Mouse (Mus musculus) CH12.LX (cell line): ENCODE results near the gene Smim27. TPM values are rescaled to one million over a fixed set of nuclear protein-coding genes. Genes with fewer than 3 reads are reported as not detected.

Experiments used
- DNase-seq: peaks from one replicate; pipeline ENCODE4 v3.0.0-alpha.2; 2013; ENCODE audit errors: extremely low read depth
- H3K27ac ChIP-seq: 2 replicates; pipeline ENCODE4 v1.5.1; 2012; ENCODE audit warnings: low read depth, mild to moderate bottlenecking, control low read depth, moderate library complexity; ENCODE audit not compliant: insufficient read depth
- H3K27me3 ChIP-seq: replicated peaks from 2 replicates; pipeline ENCODE3; 2012; ENCODE audit warnings: inconsistent platforms
- H3K36me3 ChIP-seq, 2 experiments: replicated peaks in 1 of 2; 2 replicates each; pipeline versions ENCODE3 to v1.6.1; 2012; ENCODE audit warnings: inconsistent platforms in 1 of 2, low read length in 1 of 2, mild to moderate bottlenecking in 1 of 2, mixed read lengths in 1 of 2, moderate library complexity in 1 of 2; ENCODE audit not compliant: control insufficient read depth in 1 of 2, insufficient read depth in 1 of 2
- H3K4me1 ChIP-seq, 2 experiments: 2 replicates each; pipeline ENCODE4 v1.6.1; 2012; ENCODE audit warnings: inconsistent platforms in 1 of 2, moderate library complexity in 1 of 2; ENCODE audit not compliant: insufficient read depth in 2 of 2, control insufficient read depth in 1 of 2
- H3K4me2 ChIP-seq: 2 replicates; pipeline ENCODE4 v1.6.1; 2012; ENCODE audit warnings: low read depth, mild to moderate bottlenecking, control low read depth; ENCODE audit not compliant: poor library complexity, insufficient read depth, severe bottlenecking
- H3K4me3 ChIP-seq, 3 experiments: fragments of 150-350 bp in 1 of 3; sonication (generic) in 1 of 3; replicated peaks in 1 of 3; 2 replicates each; pipeline versions ENCODE3 to v1.5.1; 2011 to 2012; ENCODE audit warnings: low read depth in 2 of 3, low read length in 2 of 3, mild to moderate bottlenecking in 2 of 3, moderate library complexity in 2 of 3, control low read depth in 1 of 3, improper control_type of control experiment in 1 of 3, inconsistent platforms in 1 of 3, mixed read lengths in 1 of 3; ENCODE audit not compliant: poor library complexity in 1 of 3
- H3K79me2 ChIP-seq: replicated peaks from 2 replicates; pipeline ENCODE4 v1.6.1; 2012; ENCODE audit warnings: mild to moderate bottlenecking, moderate library complexity; ENCODE audit not compliant: control insufficient read depth, poor library complexity, insufficient read depth, severe bottlenecking; ENCODE audit errors: extremely low read depth
- H3K9ac ChIP-seq: 2 replicates; pipeline ENCODE4 v1.6.1; 2012; ENCODE audit warnings: low read depth, mild to moderate bottlenecking, control low read depth, moderate library complexity; ENCODE audit not compliant: insufficient read depth
- H3K9me3 ChIP-seq: replicated peaks from 2 replicates; pipeline ENCODE3; 2012; ENCODE audit warnings: low read length, inconsistent platforms, mixed read lengths
- BHLHE40 ChIP-seq: IDR thresholded peaks from 2 replicates; pipeline ENCODE4 v1.6.1; 2011; ENCODE audit warnings: mild to moderate bottlenecking, low read depth, low read length, improper control_type of control experiment
- E2F4 ChIP-seq: IDR thresholded peaks from 2 replicates; pipeline ENCODE4 v1.6.1; 2011; ENCODE audit warnings: low read depth, low read length, improper control_type of control experiment; ENCODE audit not compliant: insufficient replicate concordance
- ELF1 ChIP-seq: IDR thresholded peaks from 2 replicates; pipeline ENCODE4 v1.6.1; 2014; ENCODE audit warnings: low read depth, mild to moderate bottlenecking, inconsistent platforms, low read length, improper control_type of control experiment
- ETS1 ChIP-seq: conservative IDR thresholded peaks from 2 replicates; pipeline ENCODE4 v1.6.1; 2012; ENCODE audit warnings: low read depth, mild to moderate bottlenecking, inconsistent platforms, low read length, improper control_type of control experiment, moderate library complexity
- HCFC1 ChIP-seq: IDR thresholded peaks from 2 replicates; pipeline ENCODE4 v1.6.1; 2012; ENCODE audit warnings: low read depth, mild to moderate bottlenecking, inconsistent platforms, low read length, improper control_type of control experiment
- IRF4 ChIP-seq: IDR thresholded peaks from 2 replicates; pipeline ENCODE4 v1.6.1; 2014; ENCODE audit warnings: low read depth, mild to moderate bottlenecking, inconsistent platforms, low read length, improper control_type of control experiment
- JUND ChIP-seq: conservative IDR thresholded peaks from 2 replicates; pipeline ENCODE4 v1.6.1; 2011; ENCODE audit warnings: low read depth, low read length, improper control_type of control experiment
- KAT2A ChIP-seq: IDR thresholded peaks from 2 replicates; pipeline ENCODE4 v1.6.1; 2012; ENCODE audit warnings: low read length, improper control_type of control experiment, inconsistent platforms; ENCODE audit not compliant: insufficient replicate concordance
- MEF2A ChIP-seq: IDR thresholded peaks from 2 replicates; pipeline ENCODE4 v1.6.1; 2014; ENCODE audit warnings: low read depth, mild to moderate bottlenecking, inconsistent platforms, low read length, improper control_type of control experiment, borderline replicate concordance
- NELFE ChIP-seq: IDR thresholded peaks from 2 replicates; pipeline ENCODE4 v1.6.1; 2011; ENCODE audit warnings: low read depth, low read length, improper control_type of control experiment
- NRF1 ChIP-seq: IDR thresholded peaks from 2 replicates; pipeline ENCODE4 v1.6.1; 2014; ENCODE audit warnings: low read depth, mild to moderate bottlenecking, inconsistent platforms, low read length, improper control_type of control experiment, moderate library complexity
- PAX5 ChIP-seq: IDR thresholded peaks from 2 replicates; pipeline ENCODE4 v1.6.1; 2012; ENCODE audit warnings: low read length, inconsistent platforms, mixed read lengths
- POLR2A ChIP-seq: IDR thresholded peaks from 2 replicates; pipeline ENCODE4 v1.6.1; 2011; ENCODE audit warnings: low read depth, mild to moderate bottlenecking, improper control_type of control experiment, low read length
- RAD21 ChIP-seq: IDR thresholded peaks from 2 replicates; pipeline ENCODE4 v1.6.1; 2011; ENCODE audit warnings: low read depth, mild to moderate bottlenecking, low read length, improper control_type of control experiment, moderate library complexity
- RCOR1 ChIP-seq: conservative IDR thresholded peaks from 2 replicates; pipeline ENCODE4 v1.6.1; 2012; ENCODE audit warnings: low read depth, mild to moderate bottlenecking, inconsistent platforms, low read length, improper control_type of control experiment
- SIN3A ChIP-seq: IDR thresholded peaks from 2 replicates; pipeline ENCODE4 v1.6.1; 2012; ENCODE audit warnings: low read length, improper control_type of control experiment, inconsistent platforms
- TBP ChIP-seq: conservative IDR thresholded peaks from 2 replicates; pipeline ENCODE4 v1.6.1; 2011; ENCODE audit warnings: low read depth, low read length, improper control_type of control experiment
- TCF12 ChIP-seq: IDR thresholded peaks from 2 replicates; pipeline ENCODE4 v1.6.1; 2014; ENCODE audit warnings: low read depth, mild to moderate bottlenecking, inconsistent platforms, low read length, improper control_type of control experiment
- UBTF ChIP-seq: IDR thresholded peaks from 2 replicates; pipeline ENCODE4 v1.6.1; 2012; ENCODE audit warnings: low read depth, mild to moderate bottlenecking, inconsistent platforms, low read length, improper control_type of control experiment, moderate library complexity
- USF1 ChIP-seq: IDR thresholded peaks from 2 replicates; pipeline ENCODE4 v1.6.1; 2014; ENCODE audit warnings: low read depth, mild to moderate bottlenecking, inconsistent platforms, low read length, improper control_type of control experiment
- USF2 ChIP-seq: conservative IDR thresholded peaks from 2 replicates; pipeline ENCODE4 v1.6.1; 2011; ENCODE audit warnings: low read depth, low read length, improper control_type of control experiment
- ZKSCAN1 ChIP-seq: IDR thresholded peaks from 2 replicates; pipeline ENCODE4 v1.6.1; 2012; ENCODE audit warnings: low read depth, inconsistent platforms, low read length, improper control_type of control experiment, borderline replicate concordance
- ZMIZ1 ChIP-seq: IDR thresholded peaks from 2 replicates; pipeline ENCODE4 v1.6.1; 2012; ENCODE audit warnings: low read depth, mild to moderate bottlenecking, inconsistent platforms, low read length, improper control_type of control experiment
- ZNF384 ChIP-seq: IDR thresholded peaks from 2 replicates; pipeline ENCODE4 v1.6.1; 2012; ENCODE audit warnings: low read depth, low read length, improper control_type of control experiment, inconsistent platforms
- dilution Hi-C: fragments of 300-500 bp; cut with MboI; formaldehyde crosslinking; loops from 2 replicates; pipeline ENCODE4 v1.14.3; 2020; ENCODE audit warnings: low sequenced_read_pairs; ENCODE audit not compliant: extremely low pct_unique_long_range_greater_than_20kb, extremely low pct_ligation_motif_present
- in situ Hi-C: fragments of 300-500 bp; cut with MboI; formaldehyde crosslinking; loops from 3 replicates; pipeline ENCODE4 v1.14.3; 2019; ENCODE audit warnings: low sequenced_read_pairs, low pct_ligation_motif_present, low pct_unique_long_range_greater_than_20kb, mixed read lengths
- polyA plus RNA-seq: library from polyadenylated mRNA; unstranded; fragments of >175 nt; gene quantifications from 2 replicates; pipeline ENCODE4 v1.2.1, GENCODE M21; 2012; ENCODE audit warnings: low read depth; ENCODE audit not compliant: insufficient read length
- total RNA-seq, 2 experiments: library from RNA; depleted of rRNA; stranded (reverse); fragments of 300-350 nt in 1 of 2; fragments of >200 nt in 1 of 2; gene quantifications; 2 replicates each; pipeline ENCODE4 v1.2.3; 2012 to 2014

The Smim27 gene
- total and polyA plus RNA-seq, 3 experiments = 1.6 to 9.7 (median 6.5) TPM

DNA sequence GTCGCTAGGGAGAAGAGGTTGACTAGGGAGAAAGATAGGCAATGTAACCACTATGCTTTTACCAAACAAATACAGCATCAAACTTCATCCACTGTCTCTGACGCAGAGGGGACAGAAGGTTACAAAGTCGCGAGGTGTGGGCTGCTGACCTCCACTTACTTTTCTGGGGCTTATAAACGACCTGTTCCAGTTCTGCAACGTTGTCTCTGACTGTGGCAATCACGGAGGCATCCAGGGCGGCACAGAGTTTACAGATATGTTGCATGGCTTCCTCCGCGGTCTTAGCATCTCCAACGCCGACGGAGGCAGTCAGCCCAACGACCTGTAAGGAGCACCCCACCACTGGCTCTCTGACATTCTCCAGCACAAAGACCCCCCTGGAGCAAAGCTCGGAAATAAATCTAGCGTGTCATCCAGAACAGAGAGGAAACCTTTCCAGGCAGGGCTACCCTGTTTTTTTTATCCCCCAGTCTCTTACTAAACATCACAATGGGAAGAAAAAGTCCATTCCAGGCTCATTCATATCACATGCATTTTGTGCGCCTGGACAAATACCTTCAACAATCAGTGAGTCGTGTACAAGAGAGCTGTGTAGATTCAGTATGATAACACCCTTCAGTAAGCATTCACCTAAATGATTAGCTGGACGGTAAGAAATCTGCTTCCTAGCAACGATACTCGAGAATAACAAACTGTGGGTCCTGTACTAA, 47.3 kb upstream of the Smim27 start:
- dilution Hi-C loops = no loop called here

DNA sequence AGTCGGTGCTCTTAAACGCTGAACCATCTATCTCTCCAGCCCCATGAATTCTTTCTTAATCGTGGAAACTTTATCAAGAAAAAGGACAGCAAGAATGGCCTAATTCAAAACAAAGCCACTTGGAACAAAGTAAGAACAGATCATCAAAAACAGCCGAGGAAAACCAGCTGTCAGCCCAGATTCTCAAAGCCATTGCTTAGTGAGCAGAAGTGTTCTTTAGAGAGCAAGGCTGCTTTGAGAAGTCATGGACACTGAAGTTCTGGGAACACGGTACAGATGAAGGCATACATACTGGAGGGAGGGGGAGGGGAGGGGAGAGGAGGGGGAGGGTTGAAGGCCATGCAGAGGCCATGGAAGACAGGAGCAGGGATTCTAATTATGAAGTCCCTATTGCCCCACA, 43.3 kb upstream of the Smim27 start:
- no peak overlapping the region for H3K4me3 ChIP-seq
- in situ Hi-C loops = no loop called here
- TF ChIP-seq IRF4 (no peak), ZMIZ1 (no peak), USF2 (no peak), TCF12 (no peak), POLR2A (no peak), JUND (no peak), NRF1 (no peak), ZNF384 (no peak), NELFE (no peak), ETS1 (no peak), RCOR1 (no peak), KAT2A (no peak), PAX5 (no peak), RAD21 (no peak)
- peaks cover 10 to 47% of the 10 kb centered on the region in 2 experiments for H3K36me3 ChIP-seq
- H3K79me2 ChIP-seq = no peaks in the 10 kb centered on the region; the same call in 1 of the 2 replicates
- no peak overlapping the region for H3K9ac ChIP-seq
- H3K4me2 ChIP-seq = no peak overlapping the region
- no peaks in the 10 kb centered on the region for H3K9me3 ChIP-seq
- dilution Hi-C loops = no loop called here
- DNase-seq = no peak
- H3K27me3 ChIP-seq = no peaks in the 10 kb centered on the region
- no peak overlapping the region for H3K27ac ChIP-seq
- H3K4me1 ChIP-seq = peaks cover 0 to 5% of the 10 kb centered on the region in 2 experiments; a peak in 2 of 4 replicates

More for the DNA sequence above, 47.3 kb upstream of the Smim27 start:
- no peak for DNase-seq
- no peak overlapping the region for H3K4me3 ChIP-seq
- H3K4me1 ChIP-seq = peaks cover 0 to 7% of the 10 kb centered on the region in 2 experiments; a peak in 2 of 4 replicates
- H3K9me3 ChIP-seq = no peaks in the 10 kb centered on the region
- no peak overlapping the region for H3K4me2 ChIP-seq
- no peak for TF ChIP-seq MEF2A
- no peak for TF ChIP-seq POLR2A
- no peak for TF ChIP-seq TCF12
- no peak for TF ChIP-seq NRF1
- no peak for TF ChIP-seq PAX5
- no peak for TF ChIP-seq ELF1
- no peak for TF ChIP-seq TBP
- no peak for TF ChIP-seq USF1
- no peak for TF ChIP-seq HCFC1
- TF ChIP-seq UBTF = no peak
- no peak for TF ChIP-seq SIN3A
- TF ChIP-seq RCOR1 = no peak
- TF ChIP-seq IRF4 = no peak
- TF ChIP-seq NELFE = no peak
- TF ChIP-seq E2F4 = no peak
- no peak for TF ChIP-seq ETS1
- TF ChIP-seq BHLHE40 = no peak
- TF ChIP-seq ZKSCAN1 = no peak
- no peak overlapping the region for H3K9ac ChIP-seq
- H3K27me3 ChIP-seq = no peaks in the 10 kb centered on the region
- H3K27ac ChIP-seq = no peak overlapping the region
- peaks cover 13 to 51% of the 10 kb centered on the region in 2 experiments for H3K36me3 ChIP-seq
- no peaks in the 10 kb centered on the region for H3K79me2 ChIP-seq
- in situ Hi-C loops = no loop called here
